In genomic region chr10:119496221-119496620, GRCm38 (mm10) we compare ENCODE assay signal across 15 mouse cellular contexts. TPM values are rescaled to one million over a fixed set of nuclear protein-coding genes. Genes with fewer than 3 reads are reported as not detected.
DNase-seq lines count a peak whose midpoint lies in the region; ATAC-seq lines count a peak whose summit lies in the region.
"Had no signal": no experiment of that assay in that cellular context is flagged by ENCODE, and none has a peak within 500 bp of the region (broad histone marks: within the 10 kb centered on the region; RNA-seq: fewer than 3 reads in every experiment).

No protein-coding gene starts in this region.

- H3K4me2 ChIP-seq in heart, embryonic 11.5 days, result no peak overlapping the region
- H3K4me2 ChIP-seq: heart, embryonic 13.5 days; midbrain, embryonic 13.5 days; neural tube, embryonic 12.5 days had no signal

- H3K9ac ChIP-seq in heart, embryonic 11.5 days (ENCODE audit: low read depth, low read length), result no peak overlapping the region
- H3K9ac ChIP-seq: heart, embryonic 13.5 days; liver, postnatal 0 days; midbrain, embryonic 13.5 days; neural tube, embryonic 12.5 days had no signal

- no peaks in the 10 kb centered on the region for H3K27me3 ChIP-seq in heart, embryonic 11.5 days (ENCODE audit: control insufficient read depth, insufficient read depth, low read length)
- H3K27me3 ChIP-seq: heart, embryonic 13.5 days; midbrain, embryonic 13.5 days; neural tube, embryonic 12.5 days had no signal

- peaks cover 5% of the 10 kb centered on the region; the same call in 1 of the 2 replicates for H3K9me3 ChIP-seq in heart, embryonic 11.5 days (replicated peaks; ENCODE audit: control insufficient read depth, low read length)
- H3K9me3 ChIP-seq: midbrain, embryonic 13.5 days had no signal

- WGBS in heart, embryonic 11.5 days (ENCODE audit: insufficient replicate concordance), result 38% methylated on average over 5 of the region's 5 CpGs

- no peaks in the 10 kb centered on the region for H3K4me1 ChIP-seq in heart, embryonic 11.5 days (ENCODE audit: control insufficient read depth, insufficient read depth, low read length)
- H3K4me1 ChIP-seq: midbrain, embryonic 13.5 days; neural tube, embryonic 12.5 days had no signal

- H3K36me3 ChIP-seq in heart, embryonic 11.5 days (ENCODE audit: control insufficient read depth, insufficient read depth, low read length), result 0 out of 2 replicates have a peak, but pooled peaks cover 2% of the 10 kb centered on the region
- H3K36me3 ChIP-seq: neural tube, embryonic 12.5 days had no signal

- no peak for ATAC-seq in heart, embryonic 11.5 days (replicated peaks; ENCODE audit: insufficient number of reproducible peaks, low FRiP score, low TSS enrichment)
- ATAC-seq: liver, postnatal 0 days; midbrain, embryonic 13.5 days had no signal

- peak; percentile 2 to 11 for DNase-seq in heart, postnatal 36 days
- peak; percentile 39 for DNase-seq in lung, postnatal 10 days
- DNase-seq in lung, postnatal 14 days, result no peak
- peak; percentile 3 for DNase-seq in adrenal gland, adult 8-10 months
- DNase-seq in adrenal gland, postnatal 36 days, result peak; percentile 25 to 27
- DNase-seq in cerebellum, adult 11-12 months, result no peak
- no peak for DNase-seq in layer of hippocampus, postnatal 10 days (ENCODE audit: low spot score in 2 of 2)
- DNase-seq: cerebellum, adult 18-20 months; liver, postnatal 0 days; spleen, adult 18-20 months had no signal

- intact Hi-C loops in heart, postnatal 36 days (cut with DNase I), result no loop called here

- H3K4me3 ChIP-seq in heart, embryonic 11.5 days (ENCODE audit: low read depth, low read length), result no peak overlapping the region
- H3K4me3 ChIP-seq: erythroblast, embryonic 14.5 days; heart, embryonic 13.5 days; midbrain, embryonic 13.5 days; neural tube, embryonic 12.5 days had no signal

- no peak overlapping the region for H3K27ac ChIP-seq in heart, embryonic 11.5 days (ENCODE audit: low read depth, low read length)
- H3K27ac ChIP-seq: heart, embryonic 13.5 days; midbrain, embryonic 13.5 days; neural tube, embryonic 12.5 days had no signal

RNA-seq across cellular contexts. Expression of gene Grip1, which starts 42.6 kb away (rescaled TPM):
- under 1 TPM; 0.42 to 0.43 TPM for total RNA-seq in heart, postnatal 36 days (2021)
- polyA plus RNA-seq in heart, embryonic 11.5 days (2014; fragmentation: Nextera tagmentation; extraction: Ambion mirVana), result 4.4 and 4.9 TPM in 2 replicates
- total RNA-seq in adrenal gland, adult 8-10 months (2022), result 1 to 10 TPM in 1 of 4 experiments, under 1 TPM in 3; 0.46 to 1.0 (median 0.91) TPM
- under 1 TPM; 0.53 to 0.79 TPM for total RNA-seq in adrenal gland, postnatal 36 days (2021)
- 10 to 100 TPM; 51.9 to 57.0 TPM for total RNA-seq in layer of hippocampus, postnatal 10 days (2021)
- polyA plus RNA-seq: erythroblast, embryonic 14.5 days had no signal

Comparison
In these comparisons a context has a peak if more than half of its experiments do, and no peak if none do; other contexts are left out.
1. DNase-seq: peak in heart, postnatal 36 days (2 of 2), lung, postnatal 10 days (single experiment), adrenal gland, adult 8-10 months (single experiment) and adrenal gland, postnatal 36 days (2 of 2); none in lung, postnatal 14 days (single experiment), cerebellum, adult 11-12 months (single experiment) and layer of hippocampus, postnatal 10 days (0 of 2).
2. RNA of gene Grip1, which starts 42.6 kb away (total RNA-seq): 51.9 to 57.0 TPM in layer of hippocampus, postnatal 10 days; 0.46 to 1.0 TPM in adrenal gland, adult 8-10 months, 0.53 to 0.79 TPM in adrenal gland, postnatal 36 days and 0.42 to 0.43 TPM in heart, postnatal 36 days; every median in the first group is over 10 times any median in the second.